Mouse (Mus musculus) hindbrain, embryonic 14.5 days (tissue): ENCODE data around the gene Rnf144b. TPM values are rescaled to one million over a fixed set of nuclear protein-coding genes. Genes with fewer than 3 reads are reported as not detected.

Source experiments
- ATAC-seq: fragments of 200-750 bp; cut with Nextera tagmentation; 2 replicates; pipeline ENCODE4 v1.8.0; 2017; ENCODE audit warnings: moderate number of reproducible peaks, mild to moderate bottlenecking, moderate TSS enrichment, moderate library complexity; ENCODE audit not compliant: low FRiP score
- DNase-seq: peaks from one replicate; pipeline ENCODE4 v3.0.0-alpha.2; 2015; ENCODE audit warnings: low spot score
- H3K27ac ChIP-seq: fragments of 300-500 bp; sonication (generic); 2 replicates; pipeline ENCODE4 v1.5.1; 2014; ENCODE audit warnings: mild to moderate bottlenecking, moderate library complexity
- H3K27me3 ChIP-seq: fragments of 300-500 bp; sonication (generic); 2 replicates; pipeline ENCODE4 v1.6.1; 2014; ENCODE audit warnings: mild to moderate bottlenecking, low read length, mixed read lengths; ENCODE audit not compliant: control insufficient read depth, insufficient read depth
- H3K36me3 ChIP-seq: fragments of 300-500 bp; sonication (generic); replicated peaks from 2 replicates; pipeline ENCODE4 v1.6.1; 2014; ENCODE audit not compliant: control insufficient read depth, insufficient read depth
- H3K4me1 ChIP-seq: fragments of 300-500 bp; sonication (generic); replicated peaks from 2 replicates; pipeline ENCODE4 v1.6.1; 2014; ENCODE audit warnings: antibody characterized with exemption, low read length, mixed read lengths; ENCODE audit not compliant: control insufficient read depth, insufficient read depth
- H3K4me2 ChIP-seq: fragments of 300-500 bp; sonication (generic); replicated peaks from 2 replicates; pipeline ENCODE4 v1.6.1; 2014; ENCODE audit warnings: mild to moderate bottlenecking, moderate library complexity
- H3K4me3 ChIP-seq: fragments of 300-500 bp; sonication (generic); replicated peaks from 2 replicates; pipeline ENCODE4 v1.5.1; 2014; ENCODE audit warnings: mild to moderate bottlenecking, low read length
- H3K9ac ChIP-seq: fragments of 300-500 bp; sonication (generic); 2 replicates; pipeline ENCODE4 v1.6.1; 2014
- H3K9me3 ChIP-seq: fragments of 300-500 bp; sonication (generic); 2 replicates; pipeline ENCODE4 v1.6.1; 2016; ENCODE audit warnings: low read length; ENCODE audit not compliant: control insufficient read depth
- WGBS: fragments of 180-500 bp; shearing (Covaris S2); extraction: QIAGEN DNeasy Blood & Tissue Kit; methylation state at CpG from one replicate; pipeline ENCODE4 v1.1.7; 2014; 5-methylcytosine and 5-hydroxymethylcytosine counted together
- polyA plus RNA-seq: library from polyadenylated mRNA; unstranded; fragments of >200 nt; fragmentation: Nextera tagmentation; extraction: Ambion mirVana; gene quantifications from 2 replicates; pipeline ENCODE4 v1.2.1, GENCODE M21; 2014

The Rnf144b gene
- polyA plus RNA-seq, 1 experiment from 2014 or later, result 1.7 TPM

- no peak overlapping the region for H3K27ac ChIP-seq
- DNase-seq, result no peak
- no peaks in the 10 kb centered on the region for H3K36me3 ChIP-seq
- no peak for ATAC-seq
- H3K9me3 ChIP-seq, result no peaks in the 10 kb centered on the region
- no peak overlapping the region for H3K9ac ChIP-seq
- no peak overlapping the region for H3K4me2 ChIP-seq
- no peaks in the 10 kb centered on the region for H3K27me3 ChIP-seq
- H3K4me3 ChIP-seq, result no peak overlapping the region
- WGBS, result 77% methylated on average over 3 of the region's 3 CpGs
- H3K4me1 ChIP-seq, result no peaks in the 10 kb centered on the region
Measured at GRCm38 (mm10) chr13:47112924-47113323, 9.5 kb upstream of the Rnf144b start.

- Histone ChIP-seq H3K27ac (no peak overlapping the region), H3K27me3 (peaks cover 3% of the 10 kb centered on the region), H3K9me3 (no peaks in the 10 kb centered on the region), H3K4me2 (no peak overlapping the region), H3K36me3 (no peaks in the 10 kb centered on the region), H3K4me1 (no peaks in the 10 kb centered on the region), H3K9ac (no peak overlapping the region), H3K4me3 (no peak overlapping the region)
- DNase-seq, result no peak
- no peak for ATAC-seq
- 91% methylated on average over 3 of the region's 3 CpGs for WGBS
Measured at GRCm38 (mm10) chr13:47116000-47116399, 6.5 kb upstream of the Rnf144b start.

GRCm38 (mm10) chr13:47121333-47121889 is 1.0 kb upstream of the Rnf144b start:
- Histone ChIP-seq H3K9me3 (no peaks in the 10 kb centered on the region), H3K4me2 (peak overlapping the region; percentile 96), H3K36me3 (no peaks in the 10 kb centered on the region), H3K4me1 (peaks cover 14% of the 10 kb centered on the region), H3K27ac (no peak overlapping the region), H3K9ac (no peak overlapping the region), H3K27me3 (peaks cover 22% of the 10 kb centered on the region), H3K4me3 (peak overlapping the region; percentile 61)
- 37% methylated on average over 12 of the region's 12 CpGs for WGBS
- no peak for ATAC-seq
- DNase-seq, result no peak

GRCm38 (mm10) chr13:47124449-47124848 is 2.0 kb downstream of the Rnf144b start:
- WGBS, result 51% methylated on average over 3 of the region's 3 CpGs
- no peak for ATAC-seq
- Histone ChIP-seq H3K4me2 (no peak overlapping the region), H3K4me3 (no peak overlapping the region), H3K27ac (no peak overlapping the region), H3K9me3 (no peaks in the 10 kb centered on the region), H3K9ac (no peak overlapping the region), H3K4me1 (peaks cover 14% of the 10 kb centered on the region), H3K27me3 (peaks cover 22% of the 10 kb centered on the region), H3K36me3 (no peaks in the 10 kb centered on the region)
- no peak for DNase-seq

GRCm38 (mm10) chr13:47124986-47125385 is 2.5 kb downstream of the Rnf144b start:
- Histone ChIP-seq H3K36me3 (no peaks in the 10 kb centered on the region), H3K4me1 (peaks cover 14% of the 10 kb centered on the region), H3K9ac (no peak overlapping the region), H3K27ac (no peak overlapping the region), H3K27me3 (peaks cover 22% of the 10 kb centered on the region), H3K4me3 (no peak overlapping the region), H3K9me3 (no peaks in the 10 kb centered on the region), H3K4me2 (no peak overlapping the region)
- WGBS, result 84% methylated on average over 6 of the region's 6 CpGs
- no peak for DNase-seq
- ATAC-seq, result no peak

- Histone ChIP-seq H3K9ac (no peak overlapping the region), H3K4me2 (no peak overlapping the region), H3K27ac (no peak overlapping the region), H3K4me3 (no peak overlapping the region), H3K36me3 (no peaks in the 10 kb centered on the region), H3K9me3 (no peaks in the 10 kb centered on the region), H3K27me3 (peaks cover 22% of the 10 kb centered on the region), H3K4me1 (peaks cover 14% of the 10 kb centered on the region)
- 82% methylated on average over 5 of the region's 5 CpGs for WGBS
- ATAC-seq (no peak), DNase-seq (no peak)
Measured at GRCm38 (mm10) chr13:47125595-47125994, 3.1 kb downstream of the Rnf144b start.

- Histone ChIP-seq H3K4me3 (no peak overlapping the region), H3K27ac (no peak overlapping the region), H3K27me3 (no peaks in the 10 kb centered on the region), H3K4me2 (no peak overlapping the region), H3K9ac (no peak overlapping the region), H3K4me1 (no peaks in the 10 kb centered on the region), H3K36me3 (no peaks in the 10 kb centered on the region), H3K9me3 (no peaks in the 10 kb centered on the region)
- 70% methylated on average over 4 of the region's 4 CpGs for WGBS
- DNase-seq, result no peak
- ATAC-seq, result no peak
Measured at GRCm38 (mm10) chr13:47129090-47129489, 6.6 kb downstream of the Rnf144b start.

- H3K9ac ChIP-seq, result no peak overlapping the region
- no peak overlapping the region for H3K27ac ChIP-seq
- H3K4me2 ChIP-seq, result no peak overlapping the region
- H3K9me3 ChIP-seq, result no peaks in the 10 kb centered on the region
- H3K36me3 ChIP-seq, result no peaks in the 10 kb centered on the region
- DNase-seq, result no peak
- no peaks in the 10 kb centered on the region for H3K27me3 ChIP-seq
- no peak for ATAC-seq
- H3K4me1 ChIP-seq, result no peaks in the 10 kb centered on the region
- 87% methylated on average over 8 of the region's 8 CpGs for WGBS
- no peak overlapping the region for H3K4me3 ChIP-seq
Measured at GRCm38 (mm10) chr13:47133058-47133457, 10.6 kb downstream of the Rnf144b start.

GRCm38 (mm10) chr13:47134836-47135235 is 12.4 kb downstream of the Rnf144b start:
- no peak overlapping the region for H3K4me3 ChIP-seq

GRCm38 (mm10) chr13:47135741-47136140 is 13.3 kb downstream of the Rnf144b start:
- 89% methylated on average over 7 of the region's 7 CpGs for WGBS
- Histone ChIP-seq H3K36me3 (no peaks in the 10 kb centered on the region), H3K4me1 (no peaks in the 10 kb centered on the region), H3K4me3 (no peak overlapping the region), H3K4me2 (no peak overlapping the region), H3K9me3 (0 out of 2 replicates have a peak, but pooled peaks cover 5% of the 10 kb centered on the region), H3K9ac (no peak overlapping the region), H3K27ac (no peak overlapping the region), H3K27me3 (no peaks in the 10 kb centered on the region)
- no peak for ATAC-seq
- DNase-seq, result no peak

More at GRCm38 (mm10) chr13:47134836-47135235, 12.4 kb downstream of the Rnf144b start:
- DNase-seq (no peak), ATAC-seq (no peak)
- no peak overlapping the region for H3K27ac ChIP-seq
- H3K36me3 ChIP-seq, result no peaks in the 10 kb centered on the region
- no peak overlapping the region for H3K4me2 ChIP-seq
- WGBS, result 96% methylated on average over 7 of the region's 7 CpGs
- no peaks in the 10 kb centered on the region for H3K4me1 ChIP-seq
- no peaks in the 10 kb centered on the region for H3K27me3 ChIP-seq
- H3K9ac ChIP-seq, result no peak overlapping the region
- 0 out of 2 replicates have a peak, but pooled peaks cover 5% of the 10 kb centered on the region for H3K9me3 ChIP-seq
